Mouse (Mus musculus) thymus, adult 18-20 months (tissue): Measurements from ENCODE around the gene Gtf2e1.

Source experiments
- DNase-seq, 2 experiments: peaks; one replicate each; pipeline ENCODE4 v3.0.0; 2022; ENCODE audit warnings: mixed read lengths in 2 of 2

Gene Gtf2e1

GRCm38 (mm10) chr16:37472620-37473312, 66.8 kb downstream of the Gtf2e1 start:
- no peak for DNase-seq

GRCm38 (mm10) chr16:37469595-37469994, 70.0 kb downstream of the Gtf2e1 start:
- no peak for DNase-seq

- no peak for DNase-seq
Measured at GRCm38 (mm10) chr16:37463981-37464380, 75.6 kb downstream of the Gtf2e1 start.

GRCm38 (mm10) chr16:37462886-37463285, 76.7 kb downstream of the Gtf2e1 start:
- no peak for DNase-seq

- no peak for DNase-seq
Measured at GRCm38 (mm10) chr16:37461601-37462000, 78.0 kb downstream of the Gtf2e1 start.
